Mouse (Mus musculus) heart, embryonic 13.5 days (tissue): ENCODE data around the gene B3gnt6. TPM values are rescaled to one million over a fixed set of nuclear protein-coding genes. Genes with fewer than 3 reads are reported as not detected.
A peak's percentile ranks its signal among the peaks of the same experiment; 100 is the strongest.

Source experiments
- ATAC-seq: fragments of 200-750 bp; cut with Nextera tagmentation; 2 replicates; pipeline ENCODE4 v1.8.0; 2017; ENCODE audit warnings: moderate TSS enrichment; ENCODE audit not compliant: insufficient number of reproducible peaks, low FRiP score, low TSS enrichment; ENCODE audit errors: extremely low read depth
- H3K27ac ChIP-seq: fragments of 300-500 bp; sonication (generic); replicated peaks from 2 replicates; pipeline ENCODE4 v1.5.1; 2015; ENCODE audit warnings: moderate library complexity, mild to moderate bottlenecking, inconsistent platforms
- H3K27me3 ChIP-seq: fragments of 300-500 bp; sonication (generic); replicated peaks from 2 replicates; pipeline ENCODE4 v1.6.1; 2015; ENCODE audit warnings: mild to moderate bottlenecking, inconsistent platforms
- H3K36me3 ChIP-seq: fragments of 300-500 bp; sonication (generic); 2 replicates; pipeline ENCODE4 v1.6.1; 2015; ENCODE audit warnings: mild to moderate bottlenecking, inconsistent platforms
- H3K4me1 ChIP-seq: fragments of 300-500 bp; sonication (generic); 2 replicates; pipeline ENCODE4 v1.6.1; 2015; ENCODE audit warnings: inconsistent platforms
- H3K4me2 ChIP-seq: fragments of 300-500 bp; sonication (generic); 2 replicates; pipeline ENCODE4 v1.6.1; 2015; ENCODE audit warnings: inconsistent platforms, mild to moderate bottlenecking, moderate library complexity
- H3K4me3 ChIP-seq: fragments of 300-500 bp; sonication (generic); 2 replicates; pipeline ENCODE4 v1.5.1; 2015; ENCODE audit warnings: moderate library complexity, mild to moderate bottlenecking, inconsistent platforms
- H3K9ac ChIP-seq: fragments of 300-500 bp; sonication (generic); 2 replicates; pipeline ENCODE4 v1.6.1; 2015; ENCODE audit warnings: inconsistent platforms, mild to moderate bottlenecking, moderate library complexity
- H3K9me3 ChIP-seq: fragments of 300-500 bp; sonication (generic); 2 replicates; pipeline ENCODE4 v1.6.1; 2016; ENCODE audit warnings: inconsistent platforms
- WGBS: fragments of 180-500 bp; shearing (Covaris S2); methylation state at CpG from one replicate; pipeline ENCODE4 v1.1.7; 2015; ENCODE audit warnings: mixed read lengths; 5-methylcytosine and 5-hydroxymethylcytosine counted together
- polyA plus RNA-seq: library from polyadenylated mRNA; unstranded; fragments of >200 nt; fragmentation: Nextera tagmentation; extraction: Ambion mirVana; gene quantifications from 2 replicates; pipeline ENCODE4 v1.2.1, GENCODE M21; 2015

The B3gnt6 gene
- polyA plus RNA-seq: not detected in 2 replicates

GRCm38 (mm10) chr7:98199381-98199780 is at the start of gene B3gnt6:
TSS of gene B3gnt6 (minus strand) at chr7:98199481.
- Histone ChIP-seq H3K4me3 (no peak within 1 kb of the TSS), H3K36me3 (no peaks in the 10 kb centered on the region), H3K9ac (no peak within 1 kb of the TSS), H3K4me1 (peaks cover 2% of the 10 kb centered on the region), H3K27me3 (peaks cover 39% of the 10 kb centered on the region), H3K27ac (no peak within 1 kb of the TSS), H3K9me3 (no peaks in the 10 kb centered on the region), H3K4me2 (no peak within 1 kb of the TSS)
- no peak for ATAC-seq
- WGBS: 69% methylated on average over 4 of the region's 4 CpGs

DNA sequence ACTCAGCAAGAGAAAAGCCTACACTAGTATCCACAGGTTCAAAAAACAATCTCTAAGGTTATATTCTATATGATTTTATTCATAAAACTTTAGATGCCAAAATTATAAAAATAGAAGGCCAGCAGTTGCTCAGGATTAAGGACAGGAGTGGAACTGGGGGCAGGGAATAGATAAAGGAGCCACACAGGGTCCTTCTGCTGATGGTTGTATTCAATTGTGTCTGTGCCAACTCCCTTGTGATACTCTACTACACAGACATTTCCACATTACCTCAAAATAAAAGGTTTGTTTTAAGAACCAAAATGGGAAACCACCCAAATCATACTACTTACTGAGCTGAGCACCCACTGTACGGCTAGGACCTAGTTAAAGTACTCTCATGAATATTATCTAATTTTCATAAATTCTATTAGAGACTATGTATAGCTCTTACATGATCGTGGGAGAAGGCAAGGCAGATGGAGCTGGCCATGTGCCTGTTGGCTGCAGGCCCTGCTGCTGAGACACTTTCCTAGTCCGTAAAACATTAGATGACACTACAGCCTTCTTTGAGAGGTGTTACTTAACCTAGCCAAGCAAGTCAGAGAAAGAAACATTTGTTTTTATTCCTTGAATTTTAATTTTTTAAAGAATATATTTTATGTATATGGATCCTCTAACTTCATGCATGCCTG is 37.5 kb upstream of the B3gnt6 start:
- Histone ChIP-seq H3K4me2 (no peak overlapping the region), H3K4me1 (peaks cover 2% of the 10 kb centered on the region; the same call in 1 of the 2 replicates), H3K4me3 (no peak overlapping the region), H3K36me3 (no peaks in the 10 kb centered on the region), H3K27me3 (no peaks in the 10 kb centered on the region), H3K27ac (no peak overlapping the region), H3K9ac (no peak overlapping the region), H3K9me3 (no peaks in the 10 kb centered on the region)
- ATAC-seq: no peak
- 68% methylated on average over 3 of the region's 3 CpGs for WGBS

DNA sequence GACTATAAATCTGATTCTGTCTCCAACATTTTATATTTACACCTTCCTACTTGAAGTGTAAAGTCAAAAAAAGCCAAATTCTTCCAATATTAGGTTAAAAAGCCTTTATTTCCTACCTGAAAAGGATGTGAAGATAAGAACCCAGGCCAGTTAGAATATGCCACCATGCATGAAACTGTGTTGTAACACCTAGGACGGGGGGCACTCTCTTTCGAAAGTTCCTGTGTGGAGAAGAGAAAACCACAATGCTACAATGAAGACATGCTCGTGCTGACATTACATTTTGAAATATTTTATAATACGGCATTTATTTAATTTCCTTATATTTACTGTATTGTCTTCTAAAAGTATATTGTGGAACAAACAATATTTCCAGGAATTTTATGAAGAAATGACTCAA is 24.5 kb upstream of the B3gnt6 start:
- no peak overlapping the region for H3K9ac ChIP-seq
- no peaks in the 10 kb centered on the region for H3K27me3 ChIP-seq
- no peak overlapping the region for H3K4me3 ChIP-seq
- no peaks in the 10 kb centered on the region for H3K9me3 ChIP-seq
- ATAC-seq: no peak
- no peak overlapping the region for H3K4me2 ChIP-seq
- H3K4me1 ChIP-seq: no peaks in the 10 kb centered on the region
- H3K36me3 ChIP-seq: peaks cover 10% of the 10 kb centered on the region
- 91% methylated on average over 4 of the region's 4 CpGs for WGBS
- H3K27ac ChIP-seq: no peak overlapping the region

- H3K36me3 ChIP-seq: peaks cover 9% of the 10 kb centered on the region
- H3K4me1 ChIP-seq: no peaks in the 10 kb centered on the region
- no peak overlapping the region for H3K27ac ChIP-seq
- no peak overlapping the region for H3K4me2 ChIP-seq
- no peak for ATAC-seq
- no peak overlapping the region for H3K9ac ChIP-seq
- H3K27me3 ChIP-seq: no peaks in the 10 kb centered on the region
- no peaks in the 10 kb centered on the region for H3K9me3 ChIP-seq
- H3K4me3 ChIP-seq: no peak overlapping the region
Observed at GRCm38 (mm10) chr7:98216713-98217112, 17.4 kb upstream of the B3gnt6 start.

DNA sequence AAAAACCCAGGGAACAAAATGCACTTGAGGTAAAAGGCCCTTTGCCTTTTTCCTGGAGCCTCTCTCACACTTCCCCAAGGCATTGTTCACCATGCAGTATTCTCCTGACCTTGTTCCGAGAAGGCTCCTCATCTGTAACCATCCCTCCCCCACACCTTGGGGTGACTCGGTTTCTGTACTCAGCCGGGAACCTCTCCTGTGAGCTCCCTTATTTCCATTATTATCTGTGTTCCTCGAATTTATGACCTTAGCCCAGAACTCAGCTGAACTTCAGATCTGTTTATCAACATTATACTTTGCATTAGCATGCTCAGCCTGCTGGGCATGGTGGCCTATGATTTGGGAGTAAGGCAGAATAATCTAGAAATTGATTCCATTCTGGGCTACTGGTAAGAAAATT is 3.7 kb upstream of the B3gnt6 start:
- WGBS: 63% methylated on average over 4 of the region's 4 CpGs
- Histone ChIP-seq H3K4me1 (no peaks in the 10 kb centered on the region), H3K4me2 (no peak overlapping the region), H3K9me3 (no peaks in the 10 kb centered on the region), H3K9ac (no peak overlapping the region), H3K36me3 (no peaks in the 10 kb centered on the region), H3K4me3 (no peak overlapping the region), H3K27me3 (0 out of 2 replicates have a peak, but pooled peaks cover 7% of the 10 kb centered on the region), H3K27ac (no peak overlapping the region)
- no peak for ATAC-seq

- 69% methylated on average over 5 of the region's 5 CpGs for WGBS
- H3K4me2 ChIP-seq: no peak overlapping the region
- no peak overlapping the region for H3K27ac ChIP-seq
- H3K36me3 ChIP-seq: no peaks in the 10 kb centered on the region
- H3K4me3 ChIP-seq: no peak overlapping the region
- no peak for ATAC-seq
- no peaks in the 10 kb centered on the region for H3K4me1 ChIP-seq
- peaks cover 17% of the 10 kb centered on the region for H3K27me3 ChIP-seq
- no peaks in the 10 kb centered on the region for H3K9me3 ChIP-seq
- no peak overlapping the region for H3K9ac ChIP-seq
Observed at GRCm38 (mm10) chr7:98201493-98202028, 2.3 kb upstream of the B3gnt6 start.

DNA sequence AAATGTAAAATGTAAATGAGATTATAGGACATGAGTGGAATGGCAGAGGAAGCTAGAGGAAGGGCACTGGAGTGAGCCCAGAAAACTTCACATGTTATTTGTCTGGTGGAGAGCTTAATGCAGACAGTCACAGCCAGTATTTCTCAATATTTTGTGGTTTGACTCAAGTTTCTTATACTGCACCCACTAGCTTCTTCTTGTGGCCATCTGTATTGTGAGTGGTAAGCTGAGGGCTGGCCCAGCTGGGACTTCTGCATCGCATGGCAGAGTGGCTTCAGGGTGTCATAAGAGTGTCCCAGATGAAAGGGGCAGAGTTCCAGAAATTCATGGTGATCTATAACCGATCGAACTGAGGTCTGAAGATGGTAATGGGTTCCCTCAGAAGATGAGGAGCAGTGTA is 1.1 kb upstream of the B3gnt6 start:
- no peak overlapping the region for H3K4me2 ChIP-seq
- peaks cover 28% of the 10 kb centered on the region for H3K27me3 ChIP-seq
- 88% methylated on average over 3 of the region's 3 CpGs for whole genome bisulfite sequencing
- ATAC-seq: no peak
- no peaks in the 10 kb centered on the region for H3K36me3 ChIP-seq
- no peak overlapping the region for H3K9ac ChIP-seq
- H3K27ac ChIP-seq: no peak overlapping the region
- no peaks in the 10 kb centered on the region for H3K4me1 ChIP-seq
- no peak overlapping the region for H3K4me3 ChIP-seq
- no peaks in the 10 kb centered on the region for H3K9me3 ChIP-seq

GRCm38 (mm10) chr7:98195151-98195801 is 4.0 kb downstream of the B3gnt6 start:
- Histone ChIP-seq H3K27ac (no peak overlapping the region), H3K4me2 (no peak overlapping the region), H3K9me3 (no peaks in the 10 kb centered on the region), H3K27me3 (peaks cover 72% of the 10 kb centered on the region), H3K9ac (no peak overlapping the region), H3K4me1 (peaks cover 14% of the 10 kb centered on the region), H3K36me3 (no peaks in the 10 kb centered on the region), H3K4me3 (no peak overlapping the region)
- 30% methylated on average over 10 of the region's 10 CpGs for WGBS
- ATAC-seq: no peak

DNA sequence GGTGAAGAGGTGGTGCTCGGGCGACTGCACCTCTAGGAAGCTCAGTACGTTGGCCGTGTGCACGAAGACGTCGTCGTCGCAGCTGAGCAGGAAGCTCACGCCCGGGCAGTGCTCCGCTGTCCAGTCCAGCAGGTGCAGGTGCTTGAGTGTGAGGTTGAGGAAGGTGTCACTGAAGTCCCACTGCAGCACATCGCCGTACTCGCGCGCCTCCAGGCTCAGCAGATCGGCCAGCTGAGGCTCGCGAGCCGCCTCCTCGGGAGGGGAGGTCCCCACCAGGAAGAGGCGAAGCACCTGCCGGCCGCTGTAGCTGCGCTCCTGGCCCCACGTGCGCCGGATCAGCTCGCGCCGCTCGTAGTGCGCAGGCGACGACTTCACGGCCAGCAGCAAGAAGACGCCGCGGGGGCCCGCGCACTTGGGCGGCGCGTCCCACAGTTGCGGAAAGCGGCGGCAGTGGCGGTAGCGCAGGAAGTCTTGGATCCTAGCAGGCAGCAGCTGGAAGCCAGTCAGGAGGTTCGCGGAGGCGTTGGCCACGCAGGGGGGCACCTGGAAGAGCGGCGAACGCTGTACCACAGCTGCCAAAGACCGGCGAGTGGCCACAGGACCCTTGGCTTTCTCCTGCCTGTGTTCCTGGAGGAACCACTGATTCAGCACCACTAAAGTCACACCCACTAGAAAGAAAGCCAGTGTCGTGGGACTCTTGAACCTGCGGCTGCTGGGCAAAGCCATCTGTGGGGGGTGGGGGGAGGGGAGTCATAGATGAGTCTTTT is 5.1 kb downstream of the B3gnt6 start:
- Histone ChIP-seq H3K4me2 (peak overlapping the region; percentile 79), H3K36me3 (no peaks in the 10 kb centered on the region), H3K9ac (peak overlapping the region; percentile 42), H3K9me3 (no peaks in the 10 kb centered on the region), H3K4me1 (peaks cover 16% of the 10 kb centered on the region), H3K27ac (no peak overlapping the region), H3K4me3 (peak overlapping the region; percentile 53), H3K27me3 (peaks cover 72% of the 10 kb centered on the region)
- no peak for ATAC-seq
- 2% methylated on average over 61 of the region's 61 CpGs for WGBS

- no peak for ATAC-seq
Observed at GRCm38 (mm10) chr7:98193515-98194025, 5.7 kb downstream of the B3gnt6 start.

DNA sequence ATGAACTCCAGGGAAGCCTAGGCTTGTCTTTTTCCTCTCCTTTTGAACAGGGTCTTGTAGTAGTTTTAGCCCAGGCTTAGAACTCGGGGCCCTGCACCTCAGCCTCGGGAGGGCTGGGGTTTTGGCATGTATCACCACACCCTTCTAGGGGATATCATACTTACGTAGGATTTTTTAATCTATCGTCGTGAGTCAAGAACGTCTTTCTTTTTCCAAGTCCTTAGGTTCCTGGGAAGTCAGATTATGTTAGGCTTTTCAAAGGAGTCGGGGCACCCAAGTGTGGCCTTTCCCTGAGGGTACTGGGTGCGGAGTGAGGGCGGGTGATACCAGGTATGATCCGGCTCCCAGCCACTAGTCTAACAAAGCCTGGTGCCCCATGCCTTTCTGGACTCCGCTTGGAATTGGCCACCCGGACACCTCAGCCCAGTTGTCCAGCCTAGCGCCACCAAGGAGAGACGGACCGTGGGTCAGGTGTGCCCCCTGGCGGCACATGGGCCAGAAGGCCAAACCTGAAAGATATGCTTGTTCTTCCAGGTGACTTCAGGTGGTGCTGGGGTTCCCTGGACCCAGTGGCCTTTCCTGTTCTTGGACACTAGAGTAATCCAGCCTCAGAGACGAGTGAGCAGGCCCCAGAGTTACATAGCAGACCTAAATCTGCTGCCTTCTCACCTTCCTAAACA is 7.6 kb downstream of the B3gnt6 start:
- Histone ChIP-seq H3K4me2 (no peak overlapping the region), H3K4me1 (peaks cover 16% of the 10 kb centered on the region), H3K27me3 (peaks cover 57% of the 10 kb centered on the region), H3K27ac (no peak overlapping the region), H3K9me3 (no peaks in the 10 kb centered on the region), H3K9ac (no peak overlapping the region), H3K4me3 (no peak overlapping the region), H3K36me3 (no peaks in the 10 kb centered on the region)
- 55% methylated on average over 17 of the region's 17 CpGs for WGBS
- ATAC-seq: no peak

More at GRCm38 (mm10) chr7:98193515-98194025, 5.7 kb downstream of the B3gnt6 start:
- Histone ChIP-seq H3K27ac (no peak overlapping the region), H3K9ac (peak overlapping the region; percentile 42; the same call in 1 of the 2 replicates), H3K4me3 (peak overlapping the region; percentile 53), H3K36me3 (no peaks in the 10 kb centered on the region), H3K9me3 (no peaks in the 10 kb centered on the region), H3K27me3 (peaks cover 66% of the 10 kb centered on the region), H3K4me1 (peaks cover 16% of the 10 kb centered on the region), H3K4me2 (peak overlapping the region; percentile 79)
- WGBS: 6% methylated on average over 36 of the region's 36 CpGs
